Mouse (Mus musculus): ENCODE measurements around the gene Prss38.

Gene Prss38

DNA sequence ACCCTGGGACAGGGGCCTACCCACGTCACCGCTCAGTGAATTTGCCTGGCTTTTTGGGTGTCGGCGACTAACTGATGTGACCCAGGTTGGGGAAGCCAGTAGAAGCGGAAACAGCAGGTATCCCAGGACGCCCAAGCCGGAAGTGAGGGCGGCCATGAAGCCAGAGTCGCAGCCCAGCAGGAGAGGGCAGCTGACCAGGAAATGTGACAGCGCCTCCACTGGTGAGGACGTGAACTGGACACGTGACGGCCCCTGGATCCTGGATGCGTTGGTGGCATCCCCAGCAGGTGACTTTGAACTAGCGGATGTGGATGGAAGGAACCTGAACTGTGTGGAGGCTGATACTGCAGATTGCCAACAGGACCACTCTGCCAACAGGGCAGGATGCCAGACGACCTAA is at the start of gene Prss38:
Prss38 (minus strand) TSS at position 183 of the 400 bp plus-strand sequence.
- in situ Hi-C loops (cut with MboI; ENCODE audit: low sequenced_read_pairs): no loop called here

DNA sequence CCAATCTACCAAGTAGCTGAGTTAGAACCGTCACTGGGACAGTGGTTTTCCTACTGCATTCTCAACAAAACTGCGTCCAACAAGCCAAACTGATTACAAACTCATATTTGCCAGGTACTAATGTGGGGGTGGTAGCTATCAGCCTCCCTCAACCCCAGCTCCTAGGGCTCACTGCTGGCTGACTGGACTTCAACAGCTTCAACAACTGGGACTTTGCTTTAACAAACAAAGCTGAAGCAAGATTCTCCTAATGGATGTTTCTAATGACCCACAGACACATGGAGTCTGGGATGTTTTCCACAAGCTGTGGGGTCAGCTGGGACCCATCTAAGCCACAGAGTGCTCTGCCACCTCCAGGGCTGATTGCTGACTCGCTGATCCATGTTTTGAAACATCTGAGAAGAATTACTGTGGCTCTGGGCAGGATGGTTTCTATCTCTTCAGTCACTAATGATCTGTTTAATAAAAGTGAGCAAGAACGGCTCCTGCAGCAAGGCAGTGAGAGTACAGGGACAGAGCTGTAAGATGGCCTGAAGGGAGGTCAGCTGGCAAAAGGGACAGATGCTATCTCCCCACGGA is 47.6 kb upstream of the Prss38 start:
- in situ Hi-C loops (cut with MboI; ENCODE audit: low sequenced_read_pairs): no loop called here

DNA sequence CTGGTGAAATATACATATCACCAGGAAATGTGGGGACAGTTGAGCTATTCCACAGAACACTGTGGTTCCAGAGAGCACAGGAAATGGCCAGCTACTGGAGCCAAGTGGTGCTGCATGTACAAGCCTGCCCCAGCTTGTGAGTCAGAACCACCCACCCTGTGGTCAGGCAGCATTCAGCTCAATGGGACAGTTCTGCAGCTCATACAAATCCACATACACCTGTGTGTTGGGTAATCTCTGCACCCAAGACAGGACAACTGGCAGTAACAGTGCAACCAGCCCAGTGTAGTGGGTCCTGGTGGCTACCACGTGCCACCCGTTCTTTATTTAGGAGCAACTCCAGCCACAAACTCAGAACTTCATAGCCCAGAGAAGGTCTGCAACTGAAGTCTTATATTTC is 46.5 kb upstream of the Prss38 start:
- in situ Hi-C loops (cut with MboI; ENCODE audit: low sequenced_read_pairs): no loop called here

DNA sequence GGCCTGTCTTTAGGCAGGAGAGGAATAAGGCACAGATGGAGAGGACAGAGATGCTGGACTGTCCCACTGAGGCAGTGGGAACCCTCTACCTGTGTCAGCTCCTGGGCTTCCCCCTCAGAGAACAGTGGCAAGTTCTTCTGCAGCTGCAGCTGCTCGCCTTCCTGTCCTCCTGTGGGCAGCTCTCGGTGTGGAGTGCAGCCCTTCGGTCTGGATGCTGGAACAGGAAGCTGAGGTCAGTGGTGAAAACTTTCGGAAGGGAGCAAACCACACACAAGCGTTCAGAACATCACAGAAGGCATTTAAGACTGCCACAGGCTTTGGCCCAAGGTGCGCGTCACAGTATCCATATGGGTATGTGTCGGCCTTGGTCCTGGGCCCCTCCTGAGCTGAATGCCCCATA is 46.0 kb upstream of the Prss38 start:
- in situ Hi-C loops (cut with MboI; ENCODE audit: low sequenced_read_pairs): no loop called here

DNA sequence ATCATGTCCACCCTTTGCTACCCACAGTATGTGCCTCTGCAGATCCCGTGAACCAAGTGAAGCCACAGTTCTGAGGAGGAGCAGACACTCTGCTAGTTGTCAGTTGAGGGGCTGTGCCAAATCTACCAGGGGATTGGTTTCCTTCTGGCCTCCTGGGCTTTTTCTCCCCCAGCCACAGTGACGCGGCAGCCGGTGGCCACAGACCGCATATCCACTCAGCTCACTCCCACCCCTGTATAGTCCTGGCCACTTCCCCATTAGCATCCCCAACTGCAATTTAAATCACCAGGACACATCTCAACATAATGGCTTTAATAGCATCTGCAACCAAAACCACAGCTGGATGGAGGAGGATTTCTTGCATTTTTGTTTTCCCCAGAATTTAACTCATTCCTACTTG is 43.3 kb upstream of the Prss38 start:
- in situ Hi-C loops (cut with MboI; ENCODE audit: low sequenced_read_pairs): no loop called here

DNA sequence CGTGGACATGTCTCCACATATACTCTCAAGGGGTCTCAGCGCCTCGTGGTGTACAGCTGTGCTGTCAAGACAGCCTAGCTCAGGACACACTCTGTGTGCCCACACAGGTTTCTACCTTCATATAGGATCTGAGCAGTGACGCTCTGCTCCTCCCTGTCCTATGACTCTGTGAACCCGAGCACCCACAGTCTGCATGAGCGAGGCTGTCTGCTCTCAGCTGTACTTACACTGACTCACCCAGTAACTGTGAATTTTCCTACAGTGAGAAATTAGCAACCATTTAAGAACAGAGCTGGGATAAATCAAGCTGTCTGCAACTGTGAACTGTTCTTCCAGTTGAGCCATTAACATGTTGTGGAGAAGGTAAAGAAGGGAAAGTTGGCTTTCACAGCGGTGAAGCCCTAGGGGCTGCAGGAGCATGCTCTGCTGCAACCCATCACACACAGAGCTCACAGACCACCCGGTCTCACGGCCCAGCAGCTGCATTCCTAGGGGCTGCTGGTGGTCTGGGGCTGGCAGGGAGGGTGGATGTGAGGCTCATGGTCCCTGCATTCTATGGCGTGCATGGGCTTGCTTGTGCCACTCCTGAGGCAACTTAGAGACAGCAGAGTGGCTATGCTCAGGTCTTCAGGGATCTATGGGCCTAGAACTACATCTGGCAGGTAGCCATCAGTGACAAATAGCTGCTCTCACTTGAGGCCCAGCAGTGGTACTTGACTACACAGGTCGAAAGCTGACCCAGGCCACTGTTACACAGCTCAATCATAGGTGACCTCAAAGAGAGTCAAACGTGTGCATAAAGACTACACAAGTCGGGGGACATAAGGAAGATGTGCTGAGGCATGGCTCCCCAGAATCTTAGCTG is 37.8 kb upstream of the Prss38 start:
- in situ Hi-C loops (cut with MboI; ENCODE audit: low sequenced_read_pairs): no loop called here

DNA sequence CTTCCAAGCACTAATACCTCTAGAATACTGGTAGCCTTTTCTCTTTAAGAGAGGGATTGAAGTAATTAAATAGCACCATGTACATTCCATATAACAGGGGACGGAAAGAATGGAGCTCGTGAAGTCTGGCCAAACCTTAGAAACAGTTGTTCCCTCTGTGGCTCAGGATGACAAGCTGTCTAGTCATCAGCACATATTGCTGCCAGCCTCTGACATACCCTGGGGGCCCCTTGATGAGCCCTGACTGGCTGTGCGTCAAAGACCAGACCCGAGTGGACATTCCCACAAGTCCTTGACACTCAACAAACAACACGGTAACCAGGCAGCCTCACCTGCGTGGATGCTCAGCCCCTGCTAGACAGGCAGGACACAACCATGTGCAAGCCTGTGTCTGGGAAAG is 36.6 kb upstream of the Prss38 start:
- in situ Hi-C loops (cut with MboI; ENCODE audit: low sequenced_read_pairs): no loop called here

DNA sequence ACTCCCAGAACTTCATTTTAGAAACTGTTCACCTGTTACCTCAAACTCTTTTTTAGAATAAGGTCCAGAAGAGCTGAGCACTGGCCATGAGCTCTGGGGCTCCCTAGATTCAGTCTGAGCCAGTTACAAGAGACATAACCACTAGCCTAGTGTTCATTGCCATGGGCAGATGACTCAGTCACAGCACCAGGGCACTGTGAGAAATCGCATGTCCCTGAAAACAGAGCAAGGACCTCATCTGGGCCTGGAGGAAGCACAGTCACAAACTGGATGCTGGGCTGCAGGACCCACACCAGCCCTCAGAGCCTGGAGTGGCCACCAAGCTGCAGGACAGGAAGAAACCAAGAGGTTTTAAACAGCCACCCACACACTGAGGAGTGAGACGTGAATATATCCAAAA is 35.4 kb upstream of the Prss38 start:
- in situ Hi-C loops (cut with MboI; ENCODE audit: low sequenced_read_pairs): no loop called here

DNA sequence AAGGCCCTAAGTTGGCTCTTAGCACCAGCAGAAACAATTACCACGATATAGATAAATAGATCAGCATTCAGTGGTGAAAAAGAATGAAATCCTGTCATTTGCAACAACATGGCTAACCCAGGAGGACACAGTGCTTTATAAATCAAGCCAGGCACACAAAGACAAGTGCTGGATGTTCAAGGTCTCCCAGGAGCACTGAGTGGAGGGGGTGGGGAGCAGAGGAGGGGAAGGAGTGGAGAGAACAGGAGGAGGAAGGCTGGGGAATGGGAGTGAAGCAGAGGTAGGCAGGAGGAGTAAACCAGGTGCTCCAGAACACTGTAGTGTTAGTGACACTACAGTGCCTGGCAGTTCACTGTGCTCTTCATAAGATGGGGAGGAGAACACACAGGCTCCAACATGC is 30.3 kb upstream of the Prss38 start:
- in situ Hi-C loops (cut with MboI; ENCODE audit: low sequenced_read_pairs): no loop called here

DNA sequence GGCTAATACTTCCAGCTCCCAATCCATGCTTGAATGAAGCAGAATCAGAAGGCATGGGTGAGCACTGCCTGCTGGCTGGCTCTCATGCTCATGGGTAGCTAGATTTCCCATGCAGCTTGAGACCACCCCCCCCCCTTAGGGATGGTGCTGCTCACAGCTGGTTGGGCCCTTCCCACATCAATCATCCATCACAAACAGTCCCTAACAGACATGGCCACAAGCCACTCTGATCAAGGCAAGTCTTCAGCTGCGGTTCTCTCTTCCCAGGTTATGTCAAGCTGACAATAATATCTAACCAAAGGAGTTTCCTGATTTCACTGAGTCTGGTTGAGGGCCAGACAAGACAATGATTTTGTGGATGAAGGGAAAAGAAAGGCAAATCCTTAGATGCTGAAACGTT is 25.4 kb upstream of the Prss38 start:
- in situ Hi-C loops (cut with MboI; ENCODE audit: low sequenced_read_pairs): no loop called here

DNA sequence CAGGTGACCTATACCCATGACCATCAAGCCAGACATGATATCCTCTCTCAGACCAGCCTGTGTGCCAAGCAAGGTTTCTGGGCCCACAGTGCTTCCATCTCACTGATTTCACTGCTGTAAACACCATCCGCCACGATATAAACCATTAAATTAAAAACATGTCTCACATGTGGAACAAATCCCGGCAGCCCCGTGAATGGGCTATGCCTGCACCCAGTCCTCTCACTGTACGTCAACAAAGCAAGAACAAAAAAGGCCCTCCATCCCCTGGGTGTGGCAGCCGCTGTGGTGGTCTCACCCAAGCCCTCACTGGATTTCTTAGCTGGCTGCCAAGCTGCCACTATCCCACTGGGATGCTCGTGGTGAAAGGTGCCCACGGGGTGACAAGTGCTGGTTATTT is 24.4 kb upstream of the Prss38 start:
- in situ Hi-C loops (cut with MboI; ENCODE audit: low sequenced_read_pairs): no loop called here

DNA sequence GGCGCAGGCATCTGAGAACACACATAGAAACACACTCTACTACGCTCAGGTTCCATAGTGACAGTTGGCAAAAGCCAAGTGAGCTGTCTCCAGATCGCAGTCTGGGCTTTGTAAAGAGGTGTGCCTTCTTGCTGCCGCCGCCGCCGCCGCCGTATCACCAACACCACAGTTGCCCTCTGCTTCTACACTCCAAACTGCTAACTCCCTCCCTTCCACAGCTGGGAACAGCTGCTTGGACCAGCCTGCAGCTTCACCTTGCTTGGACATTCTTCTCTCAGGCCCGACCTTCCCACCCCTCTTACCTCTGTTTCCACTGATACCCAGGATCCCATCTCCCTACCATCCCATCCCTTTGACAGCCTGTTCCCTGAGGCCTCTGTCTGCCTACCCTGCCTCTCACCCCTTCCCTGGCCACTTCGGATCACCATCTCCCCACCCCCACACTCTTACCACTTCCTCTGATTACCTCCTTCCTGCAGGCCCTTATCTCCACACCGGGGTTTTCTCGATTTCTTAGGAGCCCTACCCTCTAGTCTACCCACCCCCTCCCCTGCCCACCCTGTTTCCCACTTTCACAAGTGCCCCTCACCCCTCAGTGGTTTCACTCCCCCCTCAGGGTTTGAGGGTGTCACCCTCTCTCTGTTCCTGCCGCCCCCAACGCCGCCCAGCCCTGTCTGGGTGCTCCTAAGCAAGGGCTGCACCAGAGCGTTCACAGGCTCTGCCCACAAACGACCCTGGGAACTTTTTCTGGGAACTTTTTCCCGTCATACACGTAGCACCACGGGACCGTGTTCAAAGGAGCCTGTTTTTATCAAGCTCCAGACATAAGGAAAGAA is 22.3 kb upstream of the Prss38 start:
- in situ Hi-C loops (cut with MboI; ENCODE audit: low sequenced_read_pairs): no loop called here

DNA sequence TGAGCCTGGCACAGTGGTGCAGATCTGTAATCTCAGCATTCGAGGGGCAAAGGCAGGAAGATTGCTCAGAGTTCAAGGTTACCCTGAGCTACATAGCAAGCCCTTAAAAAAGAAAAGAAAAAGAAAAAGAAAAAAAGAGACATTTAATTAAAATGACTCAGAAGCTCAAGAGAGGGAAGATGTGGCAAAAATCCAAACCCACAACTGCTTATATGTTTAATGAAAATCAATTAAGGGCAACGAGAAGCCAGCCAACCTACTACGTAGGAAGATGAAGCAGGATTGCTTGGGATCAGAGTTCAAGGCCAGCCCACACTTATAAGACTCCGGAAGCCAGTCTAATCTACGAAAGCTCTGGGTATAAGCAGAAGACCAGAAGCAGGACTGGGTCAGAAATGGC is 19.0 kb upstream of the Prss38 start:
- in situ Hi-C loops (cut with MboI; ENCODE audit: low sequenced_read_pairs): no loop called here

DNA sequence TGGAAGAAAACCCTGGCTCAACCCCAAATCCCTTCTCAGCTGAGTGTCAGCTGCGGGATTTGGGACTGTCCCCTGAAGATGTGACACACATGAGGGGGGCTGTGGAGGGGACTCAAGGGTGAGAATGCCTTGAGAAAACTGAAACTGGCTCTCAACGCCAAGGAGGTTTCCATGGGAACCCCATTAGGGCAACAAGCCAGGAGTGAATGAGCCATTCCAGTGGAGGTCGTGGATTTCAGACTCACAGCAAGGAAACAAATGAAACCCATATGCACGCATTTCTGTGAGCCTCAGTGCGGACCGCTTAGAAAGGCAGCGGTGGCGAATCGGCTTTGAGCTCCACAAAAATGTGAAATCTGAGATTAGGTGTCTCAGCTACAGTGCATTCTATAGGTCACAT is 18.1 kb upstream of the Prss38 start:
- in situ Hi-C loops (cut with MboI; ENCODE audit: low sequenced_read_pairs): no loop called here

DNA sequence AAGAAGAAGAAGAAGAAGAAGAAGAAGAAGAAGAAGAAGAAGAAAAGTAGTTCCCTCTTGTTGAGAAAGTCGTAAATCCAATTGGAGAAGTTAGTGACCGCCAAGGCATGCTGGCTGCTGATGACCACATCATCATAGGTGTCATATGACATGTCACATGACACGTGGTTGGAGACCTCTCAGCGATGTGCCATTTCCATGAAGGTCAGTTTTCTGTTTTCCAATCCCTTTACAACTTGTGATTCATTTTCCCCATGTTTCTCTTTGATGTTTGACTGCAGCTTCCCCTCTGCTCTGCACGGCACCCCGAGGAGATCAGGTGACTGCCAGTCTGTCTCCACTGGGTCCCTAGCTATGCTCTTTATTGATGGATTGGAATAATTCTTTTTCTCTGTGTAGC is 16.8 kb upstream of the Prss38 start:
- in situ Hi-C loops (cut with MboI; ENCODE audit: low sequenced_read_pairs): no loop called here

DNA sequence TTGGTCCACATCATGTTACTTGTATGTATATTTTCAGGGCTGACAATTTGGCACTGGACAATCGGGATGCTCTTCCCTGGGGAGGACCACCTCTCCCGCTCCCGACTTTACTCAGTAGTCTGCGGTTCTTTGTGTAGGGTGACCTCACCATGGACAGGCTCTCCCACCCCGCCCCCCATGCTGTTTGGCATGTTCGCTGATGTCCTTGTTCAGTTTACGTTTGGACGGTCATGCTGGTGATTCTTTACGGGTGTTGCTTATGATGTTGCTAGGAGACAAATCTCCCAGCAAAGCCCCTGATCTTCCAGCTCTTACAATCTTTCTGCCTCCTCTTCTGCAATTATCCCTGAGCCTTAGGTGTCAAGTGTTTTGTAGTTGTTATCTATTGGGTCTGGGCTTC is 15.0 kb upstream of the Prss38 start:
- in situ Hi-C loops (cut with MboI; ENCODE audit: low sequenced_read_pairs): no loop called here

DNA sequence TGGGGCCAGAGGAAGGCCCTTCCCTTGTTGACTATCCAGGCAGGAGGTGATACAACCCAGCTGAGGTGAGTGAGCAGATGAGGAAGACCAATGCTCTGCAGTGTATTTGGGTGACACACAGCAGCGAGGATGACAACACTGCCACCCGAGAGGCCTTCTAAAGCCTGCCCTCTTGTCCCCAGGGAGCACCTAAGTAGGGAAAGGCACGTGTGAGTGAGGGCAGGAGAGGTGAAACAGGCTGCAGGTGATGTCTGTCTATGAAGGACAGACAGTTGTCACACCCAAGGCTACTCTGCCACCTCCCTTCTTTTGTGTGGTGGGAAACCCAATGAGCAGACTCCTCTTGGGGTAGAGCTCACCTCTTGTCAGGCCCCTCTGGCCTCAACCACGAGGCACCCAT is 14.2 kb upstream of the Prss38 start:
- in situ Hi-C loops (cut with MboI; ENCODE audit: low sequenced_read_pairs): no loop called here

DNA sequence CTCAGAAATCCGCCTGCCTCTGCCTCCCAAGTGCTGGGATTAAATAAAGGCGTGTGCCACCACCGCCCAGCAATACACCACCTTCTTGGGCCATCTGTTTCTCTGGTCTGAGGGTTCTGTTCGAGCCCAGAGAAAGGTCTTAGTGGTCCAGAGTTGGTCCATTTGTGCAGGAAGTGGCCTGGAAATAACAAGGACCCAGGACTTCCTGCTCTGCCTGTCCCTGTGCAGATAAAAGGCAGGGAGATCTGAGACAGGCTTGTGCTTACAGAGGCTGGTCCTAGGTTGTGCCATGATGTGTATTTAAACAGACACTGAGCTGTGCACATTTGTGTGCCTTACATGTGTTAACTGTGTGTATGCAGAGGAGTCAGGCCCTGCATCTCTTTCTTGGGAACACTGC is 13.3 kb upstream of the Prss38 start:
- in situ Hi-C loops (cut with MboI; ENCODE audit: low sequenced_read_pairs): no loop called here

DNA sequence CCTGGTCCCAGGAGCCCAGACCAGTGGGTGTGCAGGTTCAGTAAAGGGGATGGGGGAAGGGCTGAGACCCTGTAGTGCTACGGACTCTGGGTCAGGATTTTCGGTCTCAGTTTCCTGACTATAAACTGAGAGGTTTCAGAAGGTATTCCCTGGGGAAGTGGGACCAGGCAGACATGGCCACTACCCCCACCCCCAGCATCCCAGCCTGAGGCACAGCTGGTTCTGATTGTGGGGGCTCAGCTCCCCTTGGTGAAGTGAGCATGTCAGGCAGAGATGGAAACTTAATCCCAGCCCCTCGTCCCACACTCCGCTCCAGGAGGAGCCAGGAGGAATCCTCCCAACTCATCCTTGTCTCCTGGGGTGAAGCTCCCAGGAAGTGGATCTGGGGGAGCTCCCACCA is 12.0 kb upstream of the Prss38 start:
- in situ Hi-C loops (cut with MboI; ENCODE audit: low sequenced_read_pairs): no loop called here

DNA sequence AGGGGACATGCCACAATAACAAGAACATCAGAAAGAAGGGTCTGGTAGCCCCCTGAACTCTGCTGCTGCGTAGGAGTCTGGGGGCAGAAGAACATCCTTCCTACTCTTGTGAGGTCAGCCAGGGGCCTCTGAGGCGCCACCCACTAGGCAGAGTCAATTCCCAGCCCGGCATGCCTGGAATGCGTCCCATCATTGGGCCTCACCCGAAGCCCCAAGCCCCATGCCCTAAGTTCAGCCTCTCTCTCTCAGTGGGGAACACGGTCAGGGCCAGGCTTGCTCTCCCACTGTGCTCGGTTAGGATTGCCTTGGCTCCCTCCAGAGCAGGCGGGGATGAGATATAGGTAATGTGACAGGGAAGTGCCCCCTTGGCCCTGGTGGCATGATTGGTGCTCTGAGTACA is 9.7 kb upstream of the Prss38 start:
- in situ Hi-C loops (cut with MboI; ENCODE audit: low sequenced_read_pairs): no loop called here

DNA sequence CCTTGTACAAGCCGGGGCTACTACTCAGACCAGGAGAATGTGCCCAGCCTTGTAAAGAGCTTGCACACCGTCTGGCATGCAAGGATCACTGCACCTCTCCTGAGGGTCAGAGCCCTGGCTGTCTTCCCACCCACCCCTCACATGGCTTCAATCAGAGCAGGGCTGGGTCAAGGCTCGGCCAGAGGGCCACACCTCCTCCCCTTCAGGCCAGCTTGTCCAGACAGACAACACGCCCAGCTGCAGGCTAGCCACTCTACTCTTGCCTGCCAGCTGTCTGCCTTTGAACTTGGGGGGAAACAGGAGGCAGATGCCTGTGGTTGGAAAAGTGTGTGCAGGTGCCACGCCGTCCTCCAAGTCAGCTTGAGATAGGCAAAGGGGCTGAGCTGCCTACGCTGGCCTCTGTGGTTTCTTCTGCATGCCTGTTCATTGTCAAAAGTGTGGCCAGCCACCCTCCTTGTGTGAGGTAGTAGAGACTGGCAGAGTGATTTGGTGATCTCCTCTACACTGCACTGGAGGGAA is 9.0 kb upstream of the Prss38 start:
- in situ Hi-C loops (cut with MboI; ENCODE audit: low sequenced_read_pairs): no loop called here

DNA sequence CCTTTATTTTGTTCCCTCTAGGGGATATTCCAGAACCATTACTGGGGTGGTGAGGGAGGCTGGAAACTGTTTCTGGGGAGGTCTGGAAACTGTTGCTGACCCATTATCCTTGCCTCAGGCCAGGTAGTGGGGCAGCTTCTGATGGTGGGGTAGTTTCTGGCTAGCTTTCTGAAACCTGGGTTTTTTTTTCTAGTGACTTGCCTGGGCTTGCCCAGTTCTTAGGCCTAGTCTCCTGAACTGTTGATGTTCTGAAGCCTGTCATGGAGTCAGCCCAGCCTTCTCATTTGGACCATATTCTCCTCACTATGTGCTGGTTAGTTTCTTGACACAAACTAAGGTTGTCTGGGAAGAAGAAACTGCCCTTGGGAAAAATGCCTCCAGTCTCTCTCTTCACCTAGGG is 4.1 kb upstream of the Prss38 start:
- in situ Hi-C loops (cut with MboI; ENCODE audit: low sequenced_read_pairs): no loop called here
